Mouse (Mus musculus) liver, adult 2 months (tissue): ENCODE data around the gene Actl6a. TPM values are rescaled to one million over a fixed set of nuclear protein-coding genes. Genes with fewer than 3 reads are reported as not detected.

Experiments used
- DNase-seq: peaks from one replicate; pipeline ENCODE4 v3.0.0-alpha.2; 2011; ENCODE audit warnings: low read depth, low spot score; ENCODE audit errors: extremely low read depth
- H3K27ac ChIP-seq: fragments of 200-500 bp; replicated peaks from 2 replicates; pipeline ENCODE4 v1.5.1; 2012; ENCODE audit warnings: low read depth, mild to moderate bottlenecking, control low read depth, inconsistent platforms, low read length; ENCODE audit not compliant: insufficient read depth
- H3K27me3 ChIP-seq: fragments of 200-500 bp; 2 replicates; pipeline ENCODE4 v1.6.1; 2012; ENCODE audit warnings: mild to moderate bottlenecking, moderate library complexity, low read length, inconsistent platforms; ENCODE audit not compliant: control insufficient read depth, insufficient read depth
- H3K36me3 ChIP-seq: fragments of 200-500 bp; 2 replicates; pipeline ENCODE4 v1.6.1; 2012; ENCODE audit warnings: low read length, inconsistent platforms; ENCODE audit not compliant: control insufficient read depth, insufficient read depth
- H3K4me1 ChIP-seq: fragments of 200-500 bp; 2 replicates; pipeline ENCODE4 v1.6.1; 2011; ENCODE audit warnings: low read length; ENCODE audit not compliant: control insufficient read depth, insufficient read depth
- H3K4me3 ChIP-seq: fragments of 200-500 bp; 2 replicates; pipeline ENCODE4 v1.5.1; 2011; ENCODE audit warnings: low read depth, mild to moderate bottlenecking, control low read depth, low read length, moderate library complexity; ENCODE audit not compliant: insufficient read depth
- H3K79me2 ChIP-seq: fragments of 200-500 bp; 2 replicates; pipeline ENCODE4 v1.6.1; 2012; ENCODE audit warnings: inconsistent platforms, mild to moderate bottlenecking, low read length, moderate library complexity; ENCODE audit not compliant: control insufficient read depth, insufficient read depth
- H3K9ac ChIP-seq: fragments of 200-500 bp; 2 replicates; pipeline ENCODE4 v1.6.1; 2012; ENCODE audit warnings: low read depth, mild to moderate bottlenecking, control low read depth, inconsistent platforms, low read length
- CTCF ChIP-seq: fragments of 200-500 bp; IDR thresholded peaks from 2 replicates; pipeline ENCODE4 v1.5.1; 2011; ENCODE audit warnings: low read depth, low read length, control low read depth
- POLR2A ChIP-seq: fragments of 200-500 bp; IDR thresholded peaks from 2 replicates; pipeline ENCODE4 v1.6.1; 2011; ENCODE audit warnings: low read length, control low read depth; ENCODE audit not compliant: insufficient read depth; ENCODE audit errors: extremely low read depth
- WGBS: fragments of 180-500 bp; shearing (Covaris S2); methylation state at CpG from one replicate; pipeline ENCODE4 v1.1.7; 2018; 5-methylcytosine and 5-hydroxymethylcytosine counted together
- polyA plus RNA-seq: library from polyadenylated mRNA; depleted of rRNA; stranded (reverse); fragments of >200 nt; gene quantifications from 2 replicates; pipeline ENCODE4 v1.2.3, GENCODE M21; 2012
- total RNA-seq: library from RNA; depleted of rRNA; stranded (reverse); fragments of >200 nt; gene quantifications from 2 replicates; pipeline ENCODE4 v1.2.3, GENCODE M21; 2014

Actl6a gene
- total and polyA plus RNA-seq, 2 experiments: 10.6 to 16.3 TPM

DNA sequence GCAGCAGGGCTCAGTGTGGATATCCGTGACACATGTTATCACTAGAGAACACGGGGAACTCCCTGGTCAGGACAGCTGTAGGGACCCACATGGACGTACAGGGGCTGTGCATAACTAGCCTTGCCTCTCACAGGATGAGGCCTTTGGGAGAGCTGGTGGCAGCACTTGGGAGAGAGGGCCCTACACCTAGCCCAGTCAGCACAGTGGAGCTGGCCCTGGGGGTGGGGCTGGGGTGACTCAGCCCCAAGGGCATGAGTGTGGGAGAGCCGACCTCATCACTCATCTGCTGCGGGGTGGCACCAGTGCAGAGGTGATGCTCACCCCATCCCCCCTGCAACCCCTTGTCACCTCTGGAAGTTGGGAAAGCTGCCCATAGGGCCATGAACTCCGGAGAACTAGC, 29.7 kb upstream of the Actl6a start:
- Histone ChIP-seq H3K27me3 (no peaks in the 10 kb centered on the region), H3K79me2 (no peaks in the 10 kb centered on the region), H3K4me3 (no peak overlapping the region), H3K27ac (no peak overlapping the region), H3K4me1 (no peaks in the 10 kb centered on the region), H3K36me3 (no peaks in the 10 kb centered on the region), H3K9ac (no peak overlapping the region)
- WGBS: 87% methylated on average over 6 of the region's 6 CpGs
- no peak for DNase-seq
- no peak for TF ChIP-seq CTCF

DNA sequence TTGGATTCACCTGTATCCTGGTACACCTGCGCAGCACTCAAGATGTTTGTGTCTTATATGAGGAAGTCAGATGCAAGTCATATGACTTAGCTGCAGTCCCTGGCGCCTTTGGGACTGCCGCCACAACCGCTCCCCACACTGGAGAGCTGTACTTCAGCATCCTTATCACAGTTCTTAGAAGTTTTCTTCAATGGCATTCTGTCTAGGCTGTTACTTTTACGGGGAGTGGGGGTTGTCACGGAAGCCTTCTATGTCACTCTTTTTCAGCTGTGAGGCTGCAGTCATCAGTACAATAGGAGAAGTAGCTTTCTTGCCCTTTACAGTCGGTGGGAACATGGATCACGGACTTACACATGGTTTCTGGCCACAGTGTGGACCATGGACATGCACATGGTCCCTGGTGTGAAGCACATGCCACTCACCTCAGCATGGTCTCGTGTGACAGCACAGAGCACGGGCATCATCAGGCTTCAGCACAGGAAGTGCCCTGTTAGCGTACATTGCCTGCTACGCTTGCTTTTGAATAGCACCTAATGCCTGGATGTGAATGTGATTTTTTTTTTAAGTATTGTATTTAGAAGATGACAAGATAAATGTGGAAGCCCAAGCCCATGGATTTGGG, 23.1 kb upstream of the Actl6a start:
- Histone ChIP-seq H3K27ac (no peak overlapping the region), H3K36me3 (no peaks in the 10 kb centered on the region), H3K4me3 (no peak overlapping the region), H3K27me3 (no peaks in the 10 kb centered on the region), H3K4me1 (no peaks in the 10 kb centered on the region), H3K9ac (no peak overlapping the region), H3K79me2 (no peaks in the 10 kb centered on the region)
- no peak for DNase-seq
- TF ChIP-seq POLR2A (no peak), CTCF (no peak)
- 80% methylated on average over 11 of the region's 12 CpGs for WGBS

DNA sequence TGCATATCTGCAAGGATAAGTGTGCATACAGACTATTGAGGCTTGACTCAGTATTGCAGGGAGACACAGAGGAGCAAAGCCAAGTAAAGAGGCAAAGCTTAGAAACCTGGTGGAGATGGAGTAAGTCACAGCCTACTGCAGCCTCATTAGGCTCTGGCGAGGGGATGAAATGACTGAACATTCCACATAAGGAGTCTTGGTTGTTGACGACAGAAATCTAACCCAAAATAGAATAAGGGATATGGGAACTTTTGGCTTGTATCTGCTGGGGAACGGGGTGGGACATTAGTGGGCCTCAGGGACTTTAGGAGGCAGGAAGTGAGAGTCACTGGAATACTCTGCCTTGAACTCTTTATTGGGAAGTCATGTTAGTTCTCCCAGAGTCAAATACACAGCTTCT, 21.5 kb upstream of the Actl6a start:
- no peak overlapping the region for H3K9ac ChIP-seq
- TF ChIP-seq CTCF (no peak), POLR2A (no peak)
- 73% methylated on average over 3 of the region's 3 CpGs for WGBS
- DNase-seq: no peak
- no peaks in the 10 kb centered on the region for H3K4me1 ChIP-seq
- no peak overlapping the region for H3K27ac ChIP-seq
- H3K79me2 ChIP-seq: no peaks in the 10 kb centered on the region
- H3K27me3 ChIP-seq: no peaks in the 10 kb centered on the region
- H3K4me3 ChIP-seq: no peak overlapping the region
- no peaks in the 10 kb centered on the region for H3K36me3 ChIP-seq

DNA sequence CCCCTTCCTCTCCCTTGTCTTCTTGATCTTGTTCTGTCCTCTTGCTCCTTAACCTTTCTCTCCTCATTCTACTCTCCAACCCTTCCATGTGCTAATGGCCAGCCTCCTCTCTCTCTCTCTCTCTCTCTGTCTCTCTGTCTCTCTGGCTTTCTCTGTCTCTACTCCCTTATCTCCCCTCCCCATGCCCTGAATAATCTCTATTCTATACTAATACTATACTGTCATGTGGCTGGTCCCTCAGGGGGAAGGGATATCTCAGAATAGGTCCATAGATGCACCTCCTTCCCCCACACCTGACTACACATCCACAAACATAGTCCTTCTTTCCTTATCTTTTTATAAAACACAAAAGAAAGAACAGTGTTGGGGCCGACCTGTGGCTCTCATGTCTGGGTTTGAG, 19.6 kb upstream of the Actl6a start:
- Histone ChIP-seq H3K27me3 (no peaks in the 10 kb centered on the region), H3K9ac (no peak overlapping the region), H3K4me1 (no peaks in the 10 kb centered on the region), H3K36me3 (no peaks in the 10 kb centered on the region), H3K4me3 (no peak overlapping the region), H3K79me2 (no peaks in the 10 kb centered on the region), H3K27ac (no peak overlapping the region)
- TF ChIP-seq CTCF (no peak), POLR2A (no peak)
- WGBS: 52% methylated on average over 1 of the region's 1 CpGs
- DNase-seq: no peak

DNA sequence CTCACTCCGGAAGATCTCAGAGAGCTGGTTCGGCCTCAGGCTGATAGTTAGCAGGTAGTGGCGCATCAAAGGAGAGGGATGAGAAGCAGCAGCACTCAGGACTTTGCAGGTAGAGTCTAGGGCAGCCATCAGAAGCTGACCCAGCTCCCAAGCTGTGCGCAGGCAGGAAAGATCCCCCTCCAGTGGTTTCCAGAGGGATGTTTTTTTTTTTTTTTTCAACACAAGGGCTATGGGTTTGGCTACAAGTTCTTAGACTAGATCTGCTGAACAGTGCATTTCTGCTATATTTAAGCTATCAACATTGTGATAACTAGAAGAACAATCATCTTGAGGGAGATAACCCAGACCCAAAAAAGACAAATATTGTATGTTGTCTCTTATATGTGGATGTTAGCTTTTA, 18.9 kb upstream of the Actl6a start:
- no peaks in the 10 kb centered on the region for H3K79me2 ChIP-seq
- DNase-seq: no peak
- no peak overlapping the region for H3K9ac ChIP-seq
- no peaks in the 10 kb centered on the region for H3K4me1 ChIP-seq
- no peak for TF ChIP-seq POLR2A
- no peak for TF ChIP-seq CTCF
- H3K4me3 ChIP-seq: no peak overlapping the region
- H3K27me3 ChIP-seq: no peaks in the 10 kb centered on the region
- no peaks in the 10 kb centered on the region for H3K36me3 ChIP-seq
- WGBS: 69% methylated on average over 4 of the region's 4 CpGs
- H3K27ac ChIP-seq: no peak overlapping the region

DNA sequence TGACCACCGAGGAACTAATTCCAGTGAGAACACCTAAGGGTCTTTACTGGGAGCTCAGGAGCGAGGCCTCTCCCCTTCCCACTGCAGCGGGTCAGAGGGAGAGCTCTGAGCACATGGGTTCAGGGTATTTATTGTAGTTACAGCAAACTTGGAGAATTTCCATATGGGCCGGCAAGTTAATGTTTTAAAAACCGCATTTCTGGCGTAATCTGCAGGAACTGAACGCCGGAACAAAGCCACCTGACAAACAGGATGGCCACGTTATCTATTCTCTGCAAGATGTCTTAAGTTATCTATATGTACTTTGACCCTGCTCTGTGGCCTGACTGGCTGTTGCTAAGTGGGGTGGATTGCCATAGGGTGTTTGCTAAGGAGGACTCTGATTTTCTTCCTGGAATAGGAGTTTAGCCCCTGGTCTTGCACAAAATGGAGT, 16.5 kb upstream of the Actl6a start:
- Histone ChIP-seq H3K79me2 (no peaks in the 10 kb centered on the region), H3K9ac (no peak overlapping the region), H3K27ac (no peak overlapping the region), H3K36me3 (no peaks in the 10 kb centered on the region), H3K27me3 (0 out of 2 replicates have a peak, but pooled peaks cover 6% of the 10 kb centered on the region), H3K4me3 (no peak overlapping the region), H3K4me1 (no peaks in the 10 kb centered on the region)
- DNase-seq: no peak
- TF ChIP-seq CTCF: no peak
- TF ChIP-seq POLR2A: no peak
- 47% methylated on average over 9 of the region's 9 CpGs for WGBS
